Mouse (Mus musculus): ENCODE results near the gene Tmem50b. TPM values are rescaled to one million over a fixed set of nuclear protein-coding genes. Genes with fewer than 3 reads are reported as not detected.

The Tmem50b gene
- polyA plus RNA-seq, 1 experiment from 2014 or later: 59.8 TPM

DNA sequence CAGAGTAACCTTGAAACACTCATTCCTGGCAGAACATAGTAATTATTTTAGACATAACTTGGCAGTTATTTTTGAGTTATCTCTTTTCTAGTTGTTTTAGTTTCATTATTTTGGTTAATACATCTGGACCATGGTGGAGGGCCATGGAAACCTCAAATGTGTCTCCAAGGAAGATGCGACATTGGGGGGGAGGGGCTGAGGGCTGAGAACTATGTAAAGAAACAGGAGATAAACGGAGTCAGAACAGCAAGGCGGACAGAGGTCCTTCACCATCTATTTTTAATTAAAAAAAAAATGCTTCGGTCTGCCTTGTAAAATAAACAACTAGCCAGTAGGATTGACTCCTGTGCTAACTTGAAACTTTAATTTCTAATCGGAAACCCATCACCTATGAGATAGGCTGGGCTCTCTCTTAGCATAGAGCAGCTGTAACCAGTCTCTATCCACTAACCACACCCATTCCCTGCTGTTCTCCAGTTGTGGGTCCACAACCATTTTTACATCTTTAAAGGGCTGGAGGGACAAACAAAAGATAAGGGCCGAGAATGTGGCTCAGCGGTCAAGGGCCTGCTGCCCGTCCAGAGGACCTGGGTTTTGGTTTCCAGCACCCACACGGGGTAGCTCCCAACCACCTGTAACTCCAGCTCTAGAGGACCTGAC is 32.2 kb downstream of the Tmem50b start:
- ATAC-seq: no peak
- ChIA-PET CTCF (interaction anchor here (1.2 kb wide), 1 partner anchor 10 kb away, joined by 4 read pairs; no protein-coding TSS in a partner anchor), POLR2A (no interaction called here)
- DNase-seq (ENCODE audit: low read depth, low spot score): no peak
- in situ Hi-C loops (cut with MboI; ENCODE audit: low pct_unique_long_range_greater_than_20kb): no loop called here
- no peaks in the 10 kb centered on the region for H3K27me3 ChIP-seq
- TF ChIP-seq CTCF (IDR thresholded peaks at IDR 0.05): no peak

GRCm38 (mm10) chr16:91564580-91565291 is 32.9 kb downstream of the Tmem50b start:
- DNase-seq (ENCODE audit: low read depth, low spot score) (no peak), ATAC-seq (no peak)
- H3K27me3 ChIP-seq: no peaks in the 10 kb centered on the region
- ChIA-PET CTCF (interaction anchor here (1.2 kb wide), 1 partner anchor 9 kb away, joined by 4 read pairs; no protein-coding TSS in a partner anchor), POLR2A (no interaction called here)
- no peak for TF ChIP-seq CTCF (IDR thresholded peaks at IDR 0.05)
- in situ Hi-C loops (cut with MboI; ENCODE audit: low pct_unique_long_range_greater_than_20kb): no loop called here

- no peaks in the 10 kb centered on the region for H3K27me3 ChIP-seq
- CTCF ChIA-PET: no interaction called here
- TF ChIP-seq CTCF (IDR thresholded peaks at IDR 0.05): no peak
- in situ Hi-C loops (cut with MboI; ENCODE audit: low pct_unique_long_range_greater_than_20kb): no loop called here
- no peak for DNase-seq (ENCODE audit: low read depth, low spot score)
- ATAC-seq: no peak
- POLR2A ChIA-PET: no interaction called here
Measured at GRCm38 (mm10) chr16:91561541-91562457, 35.8 kb downstream of the Tmem50b start.

GRCm38 (mm10) chr16:91561099-91561498 is 36.5 kb downstream of the Tmem50b start:
- in situ Hi-C loops (cut with MboI; ENCODE audit: low pct_unique_long_range_greater_than_20kb): no loop called here
- POLR2A ChIA-PET: no interaction called here
- no peak for ATAC-seq

DNA sequence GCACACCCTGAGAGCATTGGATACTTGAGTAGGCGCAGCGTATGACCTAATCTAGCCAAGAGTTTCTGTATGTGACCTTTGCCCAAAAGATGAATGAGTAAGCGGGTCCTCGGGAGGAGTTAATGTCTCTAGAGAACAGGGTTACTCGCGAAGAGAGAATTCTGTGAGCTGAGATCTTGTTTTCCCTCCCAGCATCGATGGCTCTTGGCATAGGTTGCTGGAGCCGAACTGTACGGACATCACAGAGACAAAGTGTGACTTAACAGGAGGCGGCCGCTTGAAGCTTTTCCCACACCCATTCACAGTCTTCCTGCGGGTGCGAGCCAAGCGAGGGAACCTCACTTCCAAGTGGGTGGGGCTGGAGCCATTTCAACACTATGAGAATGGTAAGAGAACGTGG is 39.9 kb downstream of the Tmem50b start:
- CTCF ChIA-PET: interaction anchor here (1.5 kb wide), 1 partner anchor 18 kb away, joined by 3 read pairs; no protein-coding TSS in a partner anchor
- H3K27me3 ChIP-seq: no peaks in the 10 kb centered on the region
- no peak for TF ChIP-seq CTCF (IDR thresholded peaks at IDR 0.05)
- DNase-seq (ENCODE audit: low read depth, low spot score) (no peak), ATAC-seq (no peak)
- POLR2A ChIA-PET: no interaction called here
- in situ Hi-C loops (cut with MboI; ENCODE audit: low pct_unique_long_range_greater_than_20kb): loop anchor here (5.0 kb wide), 1 partner anchor 45 kb away; no protein-coding TSS in a partner anchor

More at GRCm38 (mm10) chr16:91561099-91561498, 36.5 kb downstream of the Tmem50b start:
- no peak for TF ChIP-seq CTCF (IDR thresholded peaks at IDR 0.05)
- DNase-seq (ENCODE audit: low read depth, low spot score): no peak
- CTCF ChIA-PET: no interaction called here
- H3K27me3 ChIP-seq: no peaks in the 10 kb centered on the region

GRCm38 (mm10) chr16:91557214-91557613 is 40.4 kb downstream of the Tmem50b start:
- H3K27me3 ChIP-seq: no peaks in the 10 kb centered on the region
- ATAC-seq: no peak
- TF ChIP-seq CTCF (IDR thresholded peaks at IDR 0.05): no peak
- no peak for DNase-seq (ENCODE audit: low read depth, low spot score)
- in situ Hi-C loops (cut with MboI; ENCODE audit: low pct_unique_long_range_greater_than_20kb): loop anchor here (5.0 kb wide), 1 partner anchor 45 kb away; no protein-coding TSS in a partner anchor
- ChIA-PET POLR2A (no interaction called here), CTCF (interaction anchor here (1.5 to 3.2 kb wide), 2 partner anchors 18 to 24 kb away, joined by 3 to 11 read pairs; no protein-coding TSS in a partner anchor)

GRCm38 (mm10) chr16:91556659-91557058 is 40.9 kb downstream of the Tmem50b start:
- ATAC-seq (peak; percentile 47), DNase-seq (ENCODE audit: low read depth, low spot score) (no peak)

GRCm38 (mm10) chr16:91555017-91555605 is 42.5 kb downstream of the Tmem50b start:
- DNase-seq (ENCODE audit: low read depth, low spot score): no peak
- ATAC-seq: no peak
- no peak for TF ChIP-seq CTCF (IDR thresholded peaks at IDR 0.05)
- in situ Hi-C loops (cut with MboI; ENCODE audit: low pct_unique_long_range_greater_than_20kb): loop anchor here (5.0 kb wide), 1 partner anchor 43 kb away; no protein-coding TSS in a partner anchor
- ChIA-PET CTCF (interaction anchor here (1.2 to 3.2 kb wide), 2 partner anchors 10 to 26 kb away, joined by 4 to 11 read pairs; no protein-coding TSS in a partner anchor), POLR2A (interaction anchor here (0.6 kb wide), 1 partner anchor 28 kb away, joined by 3 read pairs; no protein-coding TSS in a partner anchor)
- no peaks in the 10 kb centered on the region for H3K27me3 ChIP-seq

More at GRCm38 (mm10) chr16:91556659-91557058, 40.9 kb downstream of the Tmem50b start:
- CTCF ChIA-PET: interaction anchor here (1.5 to 3.2 kb wide), 2 partner anchors 19 to 25 kb away, joined by 3 to 11 read pairs; no protein-coding TSS in a partner anchor
- POLR2A ChIA-PET: no interaction called here
- no peaks in the 10 kb centered on the region for H3K27me3 ChIP-seq
- in situ Hi-C loops (cut with MboI; ENCODE audit: low pct_unique_long_range_greater_than_20kb): loop anchor here (5.0 kb wide), 1 partner anchor 44 kb away; no protein-coding TSS in a partner anchor
- no peak for TF ChIP-seq CTCF (IDR thresholded peaks at IDR 0.05)

- H3K27me3 ChIP-seq: no peaks in the 10 kb centered on the region
- no peak for DNase-seq (ENCODE audit: low read depth, low spot score)
- in situ Hi-C loops (cut with MboI; ENCODE audit: low pct_unique_long_range_greater_than_20kb): no loop called here
- TF ChIP-seq CTCF (IDR thresholded peaks at IDR 0.05): no peak
- CTCF ChIA-PET: no interaction called here
- ATAC-seq: no peak
- POLR2A ChIA-PET: no interaction called here
Measured at GRCm38 (mm10) chr16:91553625-91554024, 44.0 kb downstream of the Tmem50b start.

DNA sequence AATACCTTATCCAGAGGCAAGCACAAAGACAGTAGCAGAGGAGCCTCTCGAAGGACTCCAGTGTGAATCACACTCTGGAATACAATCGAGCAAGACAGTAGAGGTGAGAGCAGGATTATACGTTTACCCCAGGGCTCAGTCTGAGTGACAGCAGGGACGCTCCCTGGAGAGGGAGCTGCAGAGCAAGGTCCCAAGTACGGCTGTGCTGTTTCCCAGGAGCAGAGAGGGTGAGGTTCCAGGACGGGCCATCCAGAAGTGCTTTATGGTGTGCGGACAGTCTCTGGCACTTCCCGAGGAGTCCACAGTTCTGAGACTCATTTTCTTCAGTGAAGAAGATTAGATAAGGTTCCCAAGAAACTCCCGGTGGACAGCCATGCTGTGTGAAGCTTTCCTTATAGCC is 45.5 kb downstream of the Tmem50b start:
- ATAC-seq (no peak), DNase-seq (ENCODE audit: low read depth, low spot score) (no peak)
- in situ Hi-C loops (cut with MboI; ENCODE audit: low pct_unique_long_range_greater_than_20kb): no loop called here
- ChIA-PET CTCF (no interaction called here), POLR2A (no interaction called here)
- no peaks in the 10 kb centered on the region for H3K27me3 ChIP-seq
- TF ChIP-seq CTCF (IDR thresholded peaks at IDR 0.05): no peak

Data from Patski (cell line).